Mouse (Mus musculus): Measurements from ENCODE around the gene Ankrd11.

DNA sequence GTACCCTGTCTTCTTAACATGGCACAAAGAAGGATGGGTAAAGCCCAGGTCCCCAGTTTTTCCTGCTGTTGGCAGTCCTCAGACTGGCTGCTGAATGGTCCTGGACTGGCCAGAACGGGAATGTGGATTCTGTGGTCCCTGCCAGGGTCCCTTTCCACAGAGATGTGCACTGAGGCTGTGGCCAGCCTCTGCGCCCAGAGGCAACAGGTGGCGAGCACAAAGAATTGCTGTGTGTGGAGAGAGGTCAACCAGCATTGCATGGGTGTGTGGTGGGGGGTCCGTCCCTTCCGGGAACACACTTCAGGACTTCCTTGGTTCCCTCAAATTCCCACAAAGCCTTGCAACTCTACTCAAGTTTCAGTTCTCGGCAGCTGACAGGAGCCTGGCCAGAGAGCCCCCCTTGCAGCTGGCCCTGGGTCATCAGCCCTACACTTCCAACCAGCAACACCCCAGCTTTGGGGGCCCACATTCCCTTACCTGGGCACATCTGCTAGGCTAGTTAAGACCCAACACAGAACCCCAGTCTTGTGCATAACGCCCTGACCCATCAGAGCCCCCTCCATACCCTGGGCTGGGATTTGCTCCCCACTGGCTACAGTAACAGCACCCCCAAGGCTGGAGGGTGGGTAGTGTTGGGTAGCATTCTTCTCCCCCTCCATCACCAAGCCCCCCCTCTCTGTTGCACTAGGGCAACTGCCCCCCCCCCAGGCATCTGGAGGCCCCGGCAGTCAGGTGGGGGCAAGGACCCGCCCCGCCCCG is 192.7 kb downstream of the Ankrd11 start:
- TF ChIP-seq CTCF (conservative IDR thresholded peaks at IDR 0.05; ENCODE audit: low read length), result no peak
- no peak for TF ChIP-seq POU5F1 (IDR thresholded peaks at IDR 0.05; ENCODE audit: borderline replicate concordance, low read length)
- TF ChIP-seq NANOG (IDR thresholded peaks at IDR 0.05; ENCODE audit: borderline replicate concordance, low read length), result no peak

Measured in E14TG2a.4 (cell line).